Mouse (Mus musculus): Measurements from ENCODE around the gene Olfr547. TPM values are rescaled to one million over a fixed set of nuclear protein-coding genes. Genes with fewer than 3 reads are reported as not detected.

The Olfr547 gene
- polyA plus RNA-seq, 1 experiment from 2014 or later: not detected

DNA sequence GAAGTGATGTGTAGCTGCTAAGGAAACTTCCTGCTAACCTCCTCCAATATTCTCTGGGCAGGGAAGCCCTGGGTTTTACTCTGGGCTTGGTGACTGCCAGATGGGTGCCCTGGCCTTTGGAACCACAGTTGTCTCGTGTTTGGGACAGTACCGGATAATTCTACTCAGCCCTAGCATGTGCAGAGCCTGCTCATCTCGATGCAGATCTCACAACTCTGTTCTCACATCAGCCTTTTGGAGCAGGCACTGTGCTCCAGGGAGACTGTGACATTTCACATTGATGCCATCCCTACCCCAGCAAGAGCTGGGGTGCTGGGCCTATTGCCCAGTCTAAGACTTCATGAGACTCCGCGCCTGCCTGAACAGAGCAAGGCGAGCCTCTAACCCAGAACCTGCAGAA, 25.9 kb upstream of the Olfr547 start:
- H3K4me2 ChIP-seq (replicated peaks; ENCODE audit: low read depth, low read length): no peak overlapping the region
- WGBS: 93% methylated on average over 6 of the region's 6 CpGs
- ATAC-seq (ENCODE audit: insufficient number of reproducible peaks, insufficient read depth, low FRiP score, low read depth): no peak
- H3K9me3 ChIP-seq (ENCODE audit: control insufficient read depth, low read depth, low read length): no peaks in the 10 kb centered on the region
- no peak overlapping the region for H3K27ac ChIP-seq (ENCODE audit: low read length)
- no peaks in the 10 kb centered on the region for H3K4me1 ChIP-seq (ENCODE audit: control insufficient read depth, insufficient read depth, low read length)
- H3K9ac ChIP-seq (replicated peaks; ENCODE audit: low read depth, low read length): no peak overlapping the region
- no peaks in the 10 kb centered on the region for H3K36me3 ChIP-seq (ENCODE audit: control insufficient read depth, insufficient read depth, low read length)
- H3K4me3 ChIP-seq (ENCODE audit: low read depth, low read length): no peak overlapping the region
- H3K27me3 ChIP-seq (ENCODE audit: control insufficient read depth, insufficient read depth, low read length): no peaks in the 10 kb centered on the region

DNA sequence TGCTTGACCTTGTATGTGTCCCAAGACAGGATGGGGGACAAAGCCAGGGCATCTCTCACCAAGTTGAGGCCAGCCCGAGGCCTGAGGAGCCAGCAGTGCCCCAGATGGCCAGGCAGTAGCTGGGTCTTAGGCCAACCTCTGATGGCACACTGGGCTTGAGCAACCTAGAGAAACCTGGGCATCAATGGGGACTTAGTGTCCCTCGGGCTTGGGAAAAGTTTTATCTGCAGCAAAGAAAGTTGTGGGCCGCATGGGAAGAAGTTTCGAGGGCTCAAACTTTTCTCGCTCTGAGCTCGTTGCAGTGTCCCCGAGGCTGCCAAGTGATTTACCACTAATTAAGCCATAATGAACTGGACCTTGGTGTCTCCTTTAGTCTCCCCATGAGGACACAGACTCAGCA, 24.8 kb upstream of the Olfr547 start:
- H3K9me3 ChIP-seq (ENCODE audit: control insufficient read depth, low read depth, low read length): no peaks in the 10 kb centered on the region
- H3K27me3 ChIP-seq (ENCODE audit: control insufficient read depth, insufficient read depth, low read length): no peaks in the 10 kb centered on the region
- no peak overlapping the region for H3K4me2 ChIP-seq (replicated peaks; ENCODE audit: low read depth, low read length)
- no peak overlapping the region for H3K27ac ChIP-seq (ENCODE audit: low read length)
- WGBS: 75% methylated on average over 7 of the region's 7 CpGs
- no peak overlapping the region for H3K4me3 ChIP-seq (ENCODE audit: low read depth, low read length)
- no peaks in the 10 kb centered on the region for H3K4me1 ChIP-seq (ENCODE audit: control insufficient read depth, insufficient read depth, low read length)
- no peak overlapping the region for H3K9ac ChIP-seq (replicated peaks; ENCODE audit: low read depth, low read length)
- H3K36me3 ChIP-seq (ENCODE audit: control insufficient read depth, insufficient read depth, low read length): no peaks in the 10 kb centered on the region
- no peak for ATAC-seq (ENCODE audit: insufficient number of reproducible peaks, insufficient read depth, low FRiP score, low read depth)

DNA sequence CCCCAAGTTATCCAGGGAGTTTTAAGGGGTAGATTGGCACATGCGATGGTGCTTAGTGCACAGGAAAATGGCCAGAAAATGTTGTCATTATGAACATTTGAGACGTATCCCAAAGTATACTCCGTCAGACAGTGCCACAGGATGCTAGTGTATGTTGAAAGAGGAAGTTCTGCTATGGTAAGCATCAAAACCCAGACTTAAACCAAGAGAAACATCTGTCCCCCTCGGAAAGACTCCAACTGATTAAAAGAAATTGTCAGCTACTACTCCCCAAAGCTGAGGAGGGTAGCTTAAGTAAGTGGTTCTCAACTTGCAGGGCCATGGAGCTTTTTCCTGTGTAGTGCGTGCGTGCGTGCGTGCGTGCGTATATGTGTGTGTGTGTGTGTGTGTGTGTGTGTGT, 22.6 kb upstream of the Olfr547 start:
- Histone ChIP-seq H3K27ac (ENCODE audit: low read length) (no peak overlapping the region), H3K27me3 (ENCODE audit: control insufficient read depth, insufficient read depth, low read length) (no peaks in the 10 kb centered on the region), H3K36me3 (ENCODE audit: control insufficient read depth, insufficient read depth, low read length) (no peaks in the 10 kb centered on the region), H3K4me2 (replicated peaks; ENCODE audit: low read depth, low read length) (no peak overlapping the region), H3K4me1 (ENCODE audit: control insufficient read depth, insufficient read depth, low read length) (no peaks in the 10 kb centered on the region), H3K9ac (replicated peaks; ENCODE audit: low read depth, low read length) (no peak overlapping the region), H3K9me3 (ENCODE audit: control insufficient read depth, low read depth, low read length) (no peaks in the 10 kb centered on the region), H3K4me3 (ENCODE audit: low read depth, low read length) (no peak overlapping the region)
- no peak for ATAC-seq (ENCODE audit: insufficient number of reproducible peaks, insufficient read depth, low FRiP score, low read depth)
- whole genome bisulfite sequencing: 91% methylated on average over 10 of the region's 10 CpGs

DNA sequence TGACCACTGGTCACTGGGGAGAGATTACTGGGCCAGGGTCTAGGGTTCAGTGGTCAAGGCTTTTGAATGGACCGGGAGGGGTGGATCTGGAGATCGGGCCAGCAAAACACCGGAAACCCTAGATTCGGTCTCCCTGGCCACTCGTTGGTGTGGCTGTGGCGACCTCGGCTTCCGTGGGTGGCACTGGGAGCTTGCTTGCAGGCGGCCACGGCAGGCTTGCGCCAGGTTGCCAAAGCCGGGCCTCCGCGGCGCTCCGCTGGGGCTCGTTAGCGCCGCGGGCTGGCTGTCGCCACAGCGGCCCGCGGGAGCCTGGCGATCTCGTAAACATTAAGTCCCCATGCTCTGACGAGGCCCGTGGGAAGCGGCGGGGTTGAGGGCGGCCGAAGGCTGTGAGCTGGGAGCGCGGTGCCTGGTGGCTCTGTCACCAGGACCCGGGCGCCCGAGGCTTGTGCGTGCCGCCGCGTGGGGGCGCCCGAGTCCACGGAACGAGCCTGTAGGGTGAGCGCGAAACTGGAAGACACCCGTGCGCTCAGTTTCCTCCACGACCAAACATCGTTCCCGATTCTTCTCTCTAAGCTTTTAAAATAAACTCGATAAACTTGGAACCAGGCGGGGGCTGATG, 21.6 kb upstream of the Olfr547 start:
- Histone ChIP-seq H3K4me2 (replicated peaks; ENCODE audit: low read depth, low read length) (peak overlapping the region; percentile 84), H3K27me3 (ENCODE audit: control insufficient read depth, insufficient read depth, low read length) (no peaks in the 10 kb centered on the region), H3K9ac (replicated peaks; ENCODE audit: low read depth, low read length) (peak overlapping the region; percentile 46), H3K27ac (ENCODE audit: low read length) (no peak overlapping the region), H3K36me3 (ENCODE audit: control insufficient read depth, insufficient read depth, low read length) (no peaks in the 10 kb centered on the region), H3K9me3 (ENCODE audit: control insufficient read depth, low read depth, low read length) (no peaks in the 10 kb centered on the region), H3K4me3 (ENCODE audit: low read depth, low read length) (peak overlapping the region; percentile 39), H3K4me1 (ENCODE audit: control insufficient read depth, insufficient read depth, low read length) (no peaks in the 10 kb centered on the region)
- peak; percentile 92 for ATAC-seq (ENCODE audit: insufficient number of reproducible peaks, insufficient read depth, low FRiP score, low read depth)
- WGBS: under 1% methylated on average over 54 of the region's 54 CpGs

DNA sequence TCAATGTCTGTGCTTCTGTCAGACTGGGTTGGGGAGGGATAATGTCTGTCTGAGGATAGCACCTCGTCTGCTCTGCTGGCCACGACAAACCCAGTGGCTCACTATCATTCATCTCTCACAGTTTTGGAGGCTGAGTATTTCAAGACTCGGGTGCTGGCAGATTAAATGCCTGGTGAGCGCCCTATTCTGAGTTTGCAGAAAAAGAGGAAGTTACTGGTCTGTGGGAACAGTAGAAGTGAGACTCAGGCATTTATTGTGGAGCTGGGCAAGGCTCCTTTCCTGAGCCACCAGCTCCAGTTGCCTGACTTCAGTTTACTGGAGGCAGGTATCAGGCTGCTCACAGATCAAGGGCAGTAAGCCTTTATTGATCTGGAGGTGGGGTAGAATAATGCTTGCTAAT, 20.4 kb upstream of the Olfr547 start:
- Histone ChIP-seq H3K4me1 (ENCODE audit: control insufficient read depth, insufficient read depth, low read length) (no peaks in the 10 kb centered on the region), H3K9ac (replicated peaks; ENCODE audit: low read depth, low read length) (no peak overlapping the region), H3K4me3 (ENCODE audit: low read depth, low read length) (no peak overlapping the region), H3K27ac (ENCODE audit: low read length) (no peak overlapping the region), H3K9me3 (ENCODE audit: control insufficient read depth, low read depth, low read length) (no peaks in the 10 kb centered on the region), H3K4me2 (replicated peaks; ENCODE audit: low read depth, low read length) (no peak overlapping the region), H3K36me3 (ENCODE audit: control insufficient read depth, insufficient read depth, low read length) (no peaks in the 10 kb centered on the region), H3K27me3 (ENCODE audit: control insufficient read depth, insufficient read depth, low read length) (no peaks in the 10 kb centered on the region)
- WGBS: 68% methylated on average over 4 of the region's 4 CpGs
- no peak for ATAC-seq (ENCODE audit: insufficient number of reproducible peaks, insufficient read depth, low FRiP score, low read depth)

DNA sequence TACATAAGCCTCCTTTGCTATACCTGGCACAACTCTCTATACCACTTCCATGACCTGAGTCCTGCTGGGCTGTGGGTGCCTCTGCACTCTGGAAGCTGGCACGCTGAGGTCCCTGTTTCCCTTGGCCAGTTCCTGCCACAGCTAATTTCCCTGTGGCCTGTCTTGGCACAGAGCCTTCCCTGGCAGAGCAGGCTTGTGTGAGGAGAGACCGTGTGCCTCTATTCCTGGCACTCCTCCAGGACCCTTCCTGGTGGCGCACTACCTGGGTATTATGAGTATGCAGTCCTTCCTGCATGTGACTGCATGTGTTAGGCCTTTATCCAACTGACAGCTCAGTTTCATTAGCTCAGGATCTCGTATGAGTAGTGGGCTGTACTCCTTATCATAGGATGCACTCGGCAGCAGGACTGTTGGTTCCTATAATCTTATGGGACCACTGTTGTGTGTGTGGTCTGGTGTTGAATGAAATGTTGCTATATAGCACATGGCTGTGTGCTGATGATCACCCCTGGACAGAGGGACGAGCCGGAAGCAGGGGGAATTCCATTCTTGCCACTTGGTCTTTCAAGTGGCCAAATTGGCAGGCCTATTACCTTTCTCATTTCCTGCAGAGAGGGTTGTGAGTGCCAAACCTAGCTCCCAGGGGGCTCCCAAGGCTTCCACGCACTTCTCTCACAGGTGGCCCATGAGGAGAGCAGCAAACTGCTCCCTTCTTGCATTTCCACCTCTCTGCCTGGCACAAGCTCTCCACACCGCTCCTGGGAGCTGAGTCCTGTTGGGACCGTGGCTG, 18.1 kb upstream of the Olfr547 start:
- Histone ChIP-seq H3K27ac (ENCODE audit: low read length) (no peak overlapping the region), H3K9me3 (ENCODE audit: control insufficient read depth, low read depth, low read length) (no peaks in the 10 kb centered on the region), H3K9ac (replicated peaks; ENCODE audit: low read depth, low read length) (no peak overlapping the region), H3K36me3 (ENCODE audit: control insufficient read depth, insufficient read depth, low read length) (no peaks in the 10 kb centered on the region), H3K4me1 (ENCODE audit: control insufficient read depth, insufficient read depth, low read length) (no peaks in the 10 kb centered on the region), H3K27me3 (ENCODE audit: control insufficient read depth, insufficient read depth, low read length) (no peaks in the 10 kb centered on the region), H3K4me3 (ENCODE audit: low read depth, low read length) (no peak overlapping the region), H3K4me2 (replicated peaks; ENCODE audit: low read depth, low read length) (no peak overlapping the region)
- 78% methylated on average over 10 of the region's 10 CpGs for WGBS
- ATAC-seq (ENCODE audit: insufficient number of reproducible peaks, insufficient read depth, low FRiP score, low read depth): no peak

DNA sequence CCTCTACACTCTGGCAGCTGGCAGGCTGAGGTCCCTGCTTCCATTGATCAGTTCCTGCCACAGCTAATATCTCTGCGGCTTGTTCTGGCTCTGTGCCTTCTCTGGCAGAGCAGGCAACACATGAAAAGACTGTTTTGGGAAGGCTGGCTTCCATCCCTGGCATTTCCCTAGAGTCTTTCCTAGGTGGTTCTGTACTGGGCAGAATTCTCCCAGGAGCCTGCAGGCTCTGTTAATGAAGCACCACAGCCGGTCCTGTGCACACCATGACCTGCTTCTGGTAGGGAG, 17.6 kb upstream of the Olfr547 start:
- no peaks in the 10 kb centered on the region for H3K4me1 ChIP-seq (ENCODE audit: control insufficient read depth, insufficient read depth, low read length)
- no peak overlapping the region for H3K27ac ChIP-seq (ENCODE audit: low read length)
- H3K4me3 ChIP-seq (ENCODE audit: low read depth, low read length): no peak overlapping the region
- no peaks in the 10 kb centered on the region for H3K9me3 ChIP-seq (ENCODE audit: control insufficient read depth, low read depth, low read length)
- no peak overlapping the region for H3K4me2 ChIP-seq (replicated peaks; ENCODE audit: low read depth, low read length)
- no peak for ATAC-seq (ENCODE audit: insufficient number of reproducible peaks, insufficient read depth, low FRiP score, low read depth)
- no peaks in the 10 kb centered on the region for H3K36me3 ChIP-seq (ENCODE audit: control insufficient read depth, insufficient read depth, low read length)
- 84% methylated on average over 2 of the region's 2 CpGs for WGBS
- no peaks in the 10 kb centered on the region for H3K27me3 ChIP-seq (ENCODE audit: control insufficient read depth, insufficient read depth, low read length)
- no peak overlapping the region for H3K9ac ChIP-seq (replicated peaks; ENCODE audit: low read depth, low read length)

DNA sequence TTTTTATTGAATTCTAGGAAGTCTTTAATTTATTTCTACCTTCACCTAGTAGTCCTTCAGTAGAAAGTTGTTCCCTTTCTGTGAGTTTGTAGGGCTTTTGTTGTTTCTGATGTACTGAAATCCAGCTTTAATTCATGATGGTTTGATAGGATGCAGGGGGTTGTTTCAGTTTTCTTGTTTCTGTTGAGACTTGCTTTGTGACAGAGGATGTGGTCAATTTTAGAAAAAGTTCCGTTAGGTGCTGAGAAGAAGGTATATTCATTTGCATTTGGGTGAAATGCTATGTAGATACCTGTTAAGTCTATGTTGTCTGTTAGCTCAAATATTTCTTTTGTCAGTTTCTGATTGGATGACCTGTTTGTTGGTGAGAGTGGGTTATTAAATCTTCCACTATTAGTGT, 5.5 kb upstream of the Olfr547 start:
- Histone ChIP-seq H3K36me3 (ENCODE audit: control insufficient read depth, insufficient read depth, low read length) (no peaks in the 10 kb centered on the region), H3K9ac (replicated peaks; ENCODE audit: low read depth, low read length) (no peak overlapping the region), H3K27ac (ENCODE audit: low read length) (no peak overlapping the region), H3K4me2 (replicated peaks; ENCODE audit: low read depth, low read length) (no peak overlapping the region), H3K9me3 (ENCODE audit: control insufficient read depth, low read depth, low read length) (no peaks in the 10 kb centered on the region), H3K4me3 (ENCODE audit: low read depth, low read length) (no peak overlapping the region), H3K4me1 (ENCODE audit: control insufficient read depth, insufficient read depth, low read length) (no peaks in the 10 kb centered on the region), H3K27me3 (ENCODE audit: control insufficient read depth, insufficient read depth, low read length) (no peaks in the 10 kb centered on the region)
- ATAC-seq (ENCODE audit: insufficient number of reproducible peaks, insufficient read depth, low FRiP score, low read depth): no peak
- 79% methylated on average over 1 of the region's 1 CpGs for WGBS

DNA sequence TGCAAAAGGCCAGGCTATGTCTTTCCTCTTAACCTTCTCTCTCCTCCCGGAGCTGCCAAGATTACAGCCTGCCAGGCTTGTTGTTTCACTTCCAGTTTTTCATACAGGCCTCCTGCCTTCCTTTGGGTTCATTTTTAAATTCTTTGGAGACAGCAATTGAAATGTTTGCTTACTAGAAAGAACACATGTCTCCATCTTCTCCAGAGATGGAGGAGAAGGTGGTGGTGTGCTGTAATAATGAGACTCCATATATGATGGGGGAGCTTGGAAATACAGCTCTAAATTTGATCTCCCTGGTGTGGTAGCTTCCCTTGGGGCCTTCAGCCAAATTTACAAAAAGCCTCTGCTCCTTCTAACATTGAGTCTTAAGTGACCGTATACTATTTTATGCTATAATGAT, 6.0 kb downstream of the Olfr547 start, which contains the start of gene Olfr548-ps1:
TSS of gene Olfr548-ps1 (plus strand) at position 301 of the 400 bp plus-strand sequence.
- Histone ChIP-seq H3K4me1 (ENCODE audit: control insufficient read depth, insufficient read depth, low read length) (no peaks in the 10 kb centered on the region), H3K9ac (replicated peaks; ENCODE audit: low read depth, low read length) (no peak within 1 kb of the TSS), H3K27me3 (ENCODE audit: control insufficient read depth, insufficient read depth, low read length) (no peaks in the 10 kb centered on the region), H3K4me3 (ENCODE audit: low read depth, low read length) (no peak within 1 kb of the TSS), H3K9me3 (ENCODE audit: control insufficient read depth, low read depth, low read length) (no peaks in the 10 kb centered on the region), H3K27ac (ENCODE audit: low read length) (no peak within 1 kb of the TSS), H3K36me3 (ENCODE audit: control insufficient read depth, insufficient read depth, low read length) (no peaks in the 10 kb centered on the region), H3K4me2 (replicated peaks; ENCODE audit: low read depth, low read length) (no peak within 1 kb of the TSS)
- WGBS: 93% methylated on average over 2 of the region's 2 CpGs
- ATAC-seq (ENCODE audit: insufficient number of reproducible peaks, insufficient read depth, low FRiP score, low read depth): no peak
